Mouse (Mus musculus) forebrain, embryonic 16.5 days (tissue): Measurements from ENCODE around the gene Zfp1. TPM values are rescaled to one million over a fixed set of nuclear protein-coding genes. Genes with fewer than 3 reads are reported as not detected.

Experiments used
- ATAC-seq: fragments of 200-750 bp; cut with Nextera tagmentation; 2 replicates; pipeline ENCODE4 v1.8.0; 2017; ENCODE audit warnings: mild to moderate bottlenecking, moderate library complexity
- H3K27ac ChIP-seq: fragments of 300-500 bp; sonication (generic); 2 replicates; pipeline ENCODE4 v1.5.1; 2014; ENCODE audit warnings: low read length, control low read depth
- H3K27me3 ChIP-seq: fragments of 300-500 bp; sonication (generic); replicated peaks from 2 replicates; pipeline ENCODE4 v1.6.1; 2014; ENCODE audit warnings: low read length; ENCODE audit not compliant: control insufficient read depth, insufficient read depth
- H3K36me3 ChIP-seq: fragments of 300-500 bp; sonication (generic); 2 replicates; pipeline ENCODE4 v1.6.1; 2014; ENCODE audit not compliant: control insufficient read depth, insufficient read depth
- H3K4me1 ChIP-seq: fragments of 300-500 bp; sonication (generic); replicated peaks from 2 replicates; pipeline ENCODE4 v1.6.1; 2014; ENCODE audit warnings: low read length; ENCODE audit not compliant: control insufficient read depth, insufficient read depth
- H3K4me2 ChIP-seq: fragments of 300-500 bp; sonication (generic); 2 replicates; pipeline ENCODE4 v1.6.1; 2014; ENCODE audit warnings: mild to moderate bottlenecking, low read length, control low read depth
- H3K4me3 ChIP-seq: fragments of 300-500 bp; sonication (generic); replicated peaks from 2 replicates; pipeline ENCODE4 v1.5.1; 2014; ENCODE audit warnings: mild to moderate bottlenecking, low read length, control low read depth
- H3K9ac ChIP-seq: fragments of 300-500 bp; sonication (generic); replicated peaks from 2 replicates; pipeline ENCODE4 v1.6.1; 2014; ENCODE audit warnings: low read depth, low read length, control low read depth
- H3K9me3 ChIP-seq: fragments of 300-500 bp; sonication (generic); 2 replicates; pipeline ENCODE4 v1.6.1; 2016; ENCODE audit warnings: low read length; ENCODE audit not compliant: control insufficient read depth
- WGBS: fragments of 180-500 bp; shearing (Covaris S2); extraction: QIAGEN DNeasy Blood & Tissue Kit; methylation state at CpG from one replicate; pipeline ENCODE4 v1.1.7; 2014; 5-methylcytosine and 5-hydroxymethylcytosine counted together
- microRNA-seq: library from miRNA; unstranded; fragments of <30 nt; microRNA quantifications from one replicate; pipeline ENCODE4, GENCODE M21; 2017
- polyA plus RNA-seq: library from polyadenylated mRNA; unstranded; fragments of >200 nt; fragmentation: Nextera tagmentation; extraction: Ambion mirVana; gene quantifications from 2 replicates; pipeline ENCODE4 v1.2.1, GENCODE M21; 2015

Gene Zfp1
- polyA plus RNA-seq, 1 experiment from 2014 or later: 32.5 TPM

DNA sequence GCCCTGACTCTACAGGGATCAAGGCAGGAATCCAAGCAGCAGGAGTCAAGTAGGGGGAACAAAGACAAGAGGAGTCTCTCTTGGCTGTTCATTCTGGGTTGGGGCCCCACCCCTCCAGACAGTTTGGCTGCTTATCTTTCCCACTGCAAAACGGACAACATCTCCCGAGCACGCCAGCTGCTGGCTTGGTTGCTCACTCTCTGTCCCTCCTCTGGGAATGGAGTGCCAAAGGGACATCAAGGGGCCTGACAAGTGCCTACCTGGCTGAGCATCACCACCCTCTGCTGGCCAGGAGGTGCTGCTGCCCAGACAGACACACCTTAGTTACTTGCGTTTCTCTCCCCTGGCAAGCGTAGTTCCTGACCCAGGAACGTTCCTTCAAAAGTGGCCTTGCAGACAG, 74.7 kb downstream of the Zfp1 start:
- H3K36me3 ChIP-seq: peaks cover 24% of the 10 kb centered on the region

DNA sequence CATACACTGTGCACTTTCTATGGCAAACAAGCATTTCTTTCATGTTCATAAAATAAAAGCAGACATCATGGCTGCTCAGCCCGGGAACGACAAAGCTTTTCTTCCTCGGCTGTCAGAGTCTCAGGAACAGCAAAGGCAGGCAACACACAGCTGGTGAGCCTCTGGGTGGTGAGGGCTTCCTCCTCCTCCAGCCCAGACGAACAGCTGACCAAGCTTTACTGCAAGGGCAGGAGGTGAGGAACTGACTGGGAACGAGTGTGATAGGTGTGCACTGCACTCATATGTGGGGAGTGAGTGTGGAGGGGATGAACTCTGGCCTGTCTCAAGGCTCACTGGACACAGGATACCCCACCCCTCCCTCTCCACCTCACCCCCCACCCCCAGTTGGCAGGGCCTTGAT, 75.7 kb downstream of the Zfp1 start:
- no peak for ATAC-seq
- 47% methylated on average over 5 of the region's 5 CpGs for WGBS
- H3K4me3 ChIP-seq: no peak overlapping the region
- peak overlapping the region; percentile 67 for H3K27ac ChIP-seq
- peaks cover 17% of the 10 kb centered on the region for H3K36me3 ChIP-seq
- H3K27me3 ChIP-seq: no peaks in the 10 kb centered on the region
- H3K9me3 ChIP-seq: no peaks in the 10 kb centered on the region
- peaks cover 36% of the 10 kb centered on the region for H3K4me1 ChIP-seq
- H3K9ac ChIP-seq: no peak overlapping the region
- H3K4me2 ChIP-seq: no peak overlapping the region

More for the DNA sequence above, 74.7 kb downstream of the Zfp1 start:
- 37% methylated on average over 6 of the region's 6 CpGs for WGBS
- no peak overlapping the region for H3K4me3 ChIP-seq
- no peaks in the 10 kb centered on the region for H3K27me3 ChIP-seq
- H3K9ac ChIP-seq: peak overlapping the region; percentile 60
- H3K4me1 ChIP-seq: peaks cover 36% of the 10 kb centered on the region
- H3K27ac ChIP-seq: peak overlapping the region; percentile 98
- no peaks in the 10 kb centered on the region for H3K9me3 ChIP-seq
- H3K4me2 ChIP-seq: no peak overlapping the region
- ATAC-seq: no peak

DNA sequence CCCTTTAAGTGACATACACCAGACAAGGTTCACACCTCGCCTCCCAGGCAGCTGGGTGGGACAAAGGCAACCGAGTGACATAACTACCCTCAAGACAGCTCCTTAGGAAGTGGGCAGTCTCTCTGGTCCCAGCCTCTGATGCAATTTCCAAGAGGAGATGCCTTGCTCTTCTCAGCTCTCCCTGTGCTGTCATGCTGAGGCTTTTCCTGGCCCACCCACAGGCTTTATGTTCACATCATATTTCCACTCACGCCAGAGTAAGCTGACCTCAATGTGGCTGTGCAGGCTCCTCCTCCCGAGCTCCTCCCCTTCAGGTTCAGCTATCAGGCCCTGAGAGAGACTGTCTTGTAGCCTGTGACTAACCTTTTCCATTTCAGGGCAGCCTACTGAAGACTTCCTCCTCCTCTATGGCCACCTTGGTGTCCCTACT, 76.9 kb downstream of the Zfp1 start:
- ATAC-seq: no peak
- H3K36me3 ChIP-seq: peaks cover 8% of the 10 kb centered on the region
- no peak overlapping the region for H3K9ac ChIP-seq
- H3K4me2 ChIP-seq: no peak overlapping the region
- H3K9me3 ChIP-seq: no peaks in the 10 kb centered on the region
- 73% methylated on average over 4 of the region's 4 CpGs for WGBS
- H3K27me3 ChIP-seq: no peaks in the 10 kb centered on the region
- H3K4me1 ChIP-seq: peaks cover 36% of the 10 kb centered on the region
- no peak overlapping the region for H3K27ac ChIP-seq
- no peak overlapping the region for H3K4me3 ChIP-seq

Small RNA genes within 50 kb of the gene (microRNA-seq; reads per million reads assigned to microRNA genes)
- gene Mir7076: not detected

Other genes starting within 250 kb of the Zfp1 start
- not detected in 2 replicates for gene Fa2h, start 249.6 kb upstream of the Zfp1 start, polyA plus RNA-seq
- gene Wdr59, start 121.3 kb upstream of the Zfp1 start, polyA plus RNA-seq: 8.3 and 9.4 TPM in 2 replicates
- gene Znrf1, start 107.3 kb upstream of the Zfp1 start, polyA plus RNA-seq: 66.0 and 70.3 TPM in 2 replicates
- 0.71 TPM in 2 replicates for gene Ldhd, start 13.0 kb upstream of the Zfp1 start, polyA plus RNA-seq
- gene Ctrb1, start 47.6 kb downstream of the Zfp1 start, polyA plus RNA-seq: not detected in 2 replicates
- 45.9 and 52.5 TPM in 2 replicates for gene Bcar1, start 100.4 kb downstream of the Zfp1 start, polyA plus RNA-seq
- 175 and 190 TPM in 2 replicates for gene Cfdp1, start 210.9 kb downstream of the Zfp1 start, polyA plus RNA-seq
- 3.6 and 3.8 TPM in 2 replicates for gene Tmem170, start 233.3 kb downstream of the Zfp1 start, polyA plus RNA-seq